Mouse (Mus musculus) heart, postnatal 10 days (tissue): ENCODE measurements at regions not wholly inside any gene's neighbourhood (a gene's known extent, or its start where the extent isn't known, plus 50 kb on each side); places are given as distances from the start of the nearest gene placed in this dataset.

Experiments
- DNase-seq, 2 experiments: peaks; one replicate each; pipeline ENCODE4 v3.0.0; 2021
- intact Hi-C: fragments of 180-260 bp; cut with DNase I; formaldehyde crosslinking; loops from one replicate; pipeline ENCODE4 v1.15.1; 2025

- intact Hi-C loops: no loop called here
- DNase-seq: no peak
Observed at GRCm38 (mm10) chr12:56472856-56473647, 63.7 kb downstream of the Nkx2-1 start.

- intact Hi-C loops: no loop called here
- DNase-seq: no peak
Observed at GRCm38 (mm10) chr12:56470932-56471500, 65.7 kb downstream of the Nkx2-1 start.

- intact Hi-C loops: no loop called here
- DNase-seq: no peak
Observed at GRCm38 (mm10) chr12:56459508-56460119, 77.1 kb downstream of the Nkx2-1 start.

- intact Hi-C loops: no loop called here
- DNase-seq: no peak
Observed at GRCm38 (mm10) chr12:56458665-56459507, 77.8 kb downstream of the Nkx2-1 start.

- intact Hi-C loops: no loop called here
- DNase-seq: no peak
Observed at GRCm38 (mm10) chr12:56457951-56458350, 78.8 kb downstream of the Nkx2-1 start.

- DNase-seq: no peak
- intact Hi-C loops: no loop called here
Observed at GRCm38 (mm10) chr12:56457356-56457755, 79.4 kb downstream of the Nkx2-1 start.

GRCm38 (mm10) chr12:56450261-56450660 is 86.4 kb downstream of the Nkx2-1 start:
- DNase-seq: no peak
- intact Hi-C loops: no loop called here

- intact Hi-C loops: no loop called here
- DNase-seq: no peak
Observed at GRCm38 (mm10) chr12:56448786-56449564, 87.7 kb downstream of the Nkx2-1 start.

- intact Hi-C loops: no loop called here
Observed at GRCm38 (mm10) chr12:56441166-56441817, 95.4 kb downstream of the Nkx2-1 start.

GRCm38 (mm10) chr12:56440068-56440847 is 94.6 kb upstream of the Mbip start:
- DNase-seq: no peak
- intact Hi-C loops: no loop called here

More at GRCm38 (mm10) chr12:56441166-56441817, 95.4 kb downstream of the Nkx2-1 start:
- no peak for DNase-seq

- no peak for DNase-seq
- intact Hi-C loops: no loop called here
Observed at GRCm38 (mm10) chr12:56438384-56438783, 92.7 kb upstream of the Mbip start.

- intact Hi-C loops: no loop called here
- no peak for DNase-seq
Observed at GRCm38 (mm10) chr12:56437975-56438374, 92.3 kb upstream of the Mbip start.

GRCm38 (mm10) chr12:56426681-56427246 is 81.1 kb upstream of the Mbip start:
- intact Hi-C loops: no loop called here
- DNase-seq: peak in 1 of 2 experiments; percentile 3

- DNase-seq: no peak
- intact Hi-C loops: no loop called here
Observed at GRCm38 (mm10) chr12:56416106-56416505, 70.4 kb upstream of the Mbip start.

GRCm38 (mm10) chr12:56414861-56415765 is 69.4 kb upstream of the Mbip start:
- DNase-seq: peak; percentile 43 to 53
- intact Hi-C loops: no loop called here

- intact Hi-C loops: loop anchor here (2.0 to 10.0 kb wide), 2 partner anchors 161 to 347 kb away; no protein-coding TSS in a partner anchor
Observed at GRCm38 (mm10) chr12:56405658-56406057, 60.0 kb upstream of the Mbip start.

GRCm38 (mm10) chr12:56404833-56405232 is 59.1 kb upstream of the Mbip start:
- DNase-seq: peak; percentile 22 to 50
- intact Hi-C loops: loop anchor here (2.0 to 10.0 kb wide), 2 partner anchors 160 to 346 kb away; no protein-coding TSS in a partner anchor

More at GRCm38 (mm10) chr12:56405658-56406057, 60.0 kb upstream of the Mbip start:
- no peak for DNase-seq
